Mouse (Mus musculus) kidney, postnatal 36 days (tissue): ENCODE measurements around the gene Slc10a3.
A peak's percentile ranks its signal among the peaks of the same experiment; 100 is the strongest.
"Not testable (repeated sequence)": the region's sequence is repeated elsewhere in the genome, so short reads cannot be mapped to it uniquely, and the experiment has no call there.

Source experiments
- DNase-seq, 2 experiments: peaks; one replicate each; pipeline ENCODE4 v3.0.0; 2021 to 2022; ENCODE audit warnings: mixed read lengths in 2 of 2

Gene Slc10a3

GRCm38 (mm10) chrX:74372888-74373549 lies at the start of gene Slc10a3, which contains the start of gene Ubl4a:
Gene Slc10a3, minus strand, starts transcription at chrX:74373349.
Gene Ubl4a, minus strand, starts transcription at chrX:74373218.
- peak; percentile 93 to 94 for DNase-seq

- peak; percentile 63 to 73 for DNase-seq
Measured at GRCm38 (mm10) chrX:74413377-74413776, 40.2 kb upstream of the Slc10a3 start.

GRCm38 (mm10) chrX:74408340-74408739 lies 35.2 kb upstream of the Slc10a3 start:
- no peak for DNase-seq

DNA sequence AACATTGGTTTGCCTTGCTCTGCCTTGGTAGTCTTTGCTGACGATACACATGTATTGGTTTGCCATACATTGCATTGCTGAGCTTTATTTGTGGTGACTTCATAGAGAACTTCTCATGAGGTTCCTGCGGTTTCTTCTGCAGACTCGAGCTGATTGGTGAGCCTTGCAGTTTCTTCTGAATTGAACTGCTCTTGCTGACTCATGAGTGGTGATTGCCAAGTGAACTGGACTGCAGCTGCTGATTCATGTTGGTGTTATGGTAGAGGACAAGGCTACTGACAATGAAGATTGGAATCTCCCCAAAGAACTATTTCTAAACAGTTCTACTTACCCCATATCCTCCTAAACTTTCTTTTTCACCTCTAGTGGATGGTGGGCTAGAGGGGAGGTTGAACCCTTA lies 27.0 kb upstream of the Slc10a3 start:
- no peak for DNase-seq

DNA sequence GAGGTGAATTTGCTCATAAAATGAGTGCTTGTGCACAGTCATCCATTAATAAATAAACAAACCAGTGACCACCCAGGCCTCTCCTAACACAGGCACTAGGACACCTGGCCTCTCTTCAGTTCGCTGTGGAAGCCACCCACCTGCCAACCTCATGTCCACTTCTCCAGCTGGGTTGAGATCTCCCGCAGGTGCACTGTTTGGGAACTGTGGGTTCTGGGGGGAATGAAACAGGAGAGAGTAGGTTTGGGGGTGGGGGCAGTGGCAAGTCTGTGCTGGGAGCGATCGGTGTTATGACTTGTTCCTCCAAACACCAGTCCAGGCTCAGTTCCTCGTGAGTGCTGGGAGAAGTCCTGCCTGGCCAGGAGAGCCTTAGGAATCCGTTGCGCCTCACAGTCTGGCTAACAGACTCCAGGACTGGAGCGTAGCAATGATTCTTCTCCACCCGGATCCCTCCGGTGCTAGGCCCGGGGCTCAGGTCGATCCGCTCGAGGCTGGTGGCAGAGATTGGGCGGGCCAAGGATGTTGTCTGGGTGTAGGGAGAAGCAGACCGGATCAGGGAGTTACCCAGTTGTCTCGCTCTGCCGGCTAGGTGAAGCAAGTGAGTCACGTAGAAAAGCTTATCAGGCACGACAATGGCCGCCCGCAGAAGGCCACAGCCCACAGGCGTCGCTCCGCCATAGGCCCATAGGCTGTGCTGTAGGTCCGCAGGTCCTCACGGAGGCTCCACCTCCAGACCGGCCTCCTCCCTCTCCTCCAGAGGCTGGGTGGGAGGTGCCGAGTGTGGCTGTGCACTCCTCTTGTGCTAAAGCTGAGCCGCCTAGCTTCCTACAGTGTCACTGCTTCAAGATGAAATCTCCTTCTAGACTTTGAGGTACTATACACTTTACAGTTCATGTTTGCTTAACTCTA lies 19.6 kb upstream of the Slc10a3 start, which contains the start of the genes Fam3a and Ikbkg:
Gene Fam3a, minus strand, starts transcription at position 738 of the 909 bp plus-strand sequence.
Gene Ikbkg, plus strand, starts transcription at position 756 of the 909 bp plus-strand sequence.
- DNase-seq, result peak; percentile 85 to 90

DNA sequence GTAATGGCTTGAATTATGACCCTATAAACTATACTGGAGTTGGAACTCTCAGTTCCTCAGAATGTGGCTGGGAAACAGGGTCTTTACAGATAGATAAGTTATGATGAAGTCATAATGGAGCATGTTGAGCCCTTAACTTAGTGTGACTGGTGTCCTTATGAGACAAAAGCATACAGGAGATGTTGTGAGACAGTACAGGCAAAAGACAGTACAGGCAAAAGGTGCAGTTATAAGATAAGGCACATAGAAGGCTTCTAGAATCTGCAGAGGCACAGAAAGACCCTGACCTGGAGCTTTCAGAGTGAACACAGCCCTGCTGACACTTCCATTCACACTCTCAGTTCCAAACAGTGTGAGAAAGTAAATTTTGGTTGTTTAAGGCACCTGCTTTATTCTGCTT lies 15.0 kb upstream of the Slc10a3 start:
- DNase-seq, result no peak

GRCm38 (mm10) chrX:74384451-74384850 lies 11.3 kb upstream of the Slc10a3 start:
- no peak for DNase-seq

DNA sequence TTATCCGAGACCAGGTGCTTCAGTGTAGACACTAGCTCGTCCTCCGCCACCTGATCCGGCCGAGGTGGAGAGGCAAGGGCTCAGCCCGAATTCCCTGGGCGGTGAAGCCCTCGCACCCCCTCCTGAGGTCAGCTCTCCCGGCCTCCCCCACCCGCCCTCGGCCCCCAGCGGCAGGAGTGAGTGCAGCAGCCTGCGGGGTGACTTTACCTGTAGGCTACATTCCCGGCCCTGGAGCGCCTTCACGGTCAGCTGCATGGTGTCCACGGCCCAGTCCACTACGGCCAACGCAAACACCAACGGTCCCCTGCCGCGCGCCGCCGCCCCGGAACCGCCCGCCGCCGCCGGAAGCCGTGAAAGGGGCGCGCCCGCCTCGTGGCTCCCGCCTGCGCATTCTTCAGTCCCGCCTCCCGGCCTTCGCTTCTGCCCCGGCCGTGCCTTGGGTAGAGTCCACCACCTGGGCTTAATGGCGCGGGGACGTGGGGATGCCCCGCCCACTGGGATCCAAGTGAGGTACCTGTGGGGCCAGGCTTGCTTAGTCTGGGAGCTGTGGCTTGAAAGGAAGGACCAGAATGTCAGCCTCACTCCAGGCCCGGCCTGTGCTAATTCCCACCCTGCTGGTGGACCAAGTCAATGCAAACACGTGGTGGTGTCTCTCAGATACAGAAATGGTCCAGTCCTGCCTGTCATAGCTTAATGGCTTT lies 4.8 kb downstream of the Slc10a3 start:
- peak; percentile 83 to 88 for DNase-seq

DNA sequence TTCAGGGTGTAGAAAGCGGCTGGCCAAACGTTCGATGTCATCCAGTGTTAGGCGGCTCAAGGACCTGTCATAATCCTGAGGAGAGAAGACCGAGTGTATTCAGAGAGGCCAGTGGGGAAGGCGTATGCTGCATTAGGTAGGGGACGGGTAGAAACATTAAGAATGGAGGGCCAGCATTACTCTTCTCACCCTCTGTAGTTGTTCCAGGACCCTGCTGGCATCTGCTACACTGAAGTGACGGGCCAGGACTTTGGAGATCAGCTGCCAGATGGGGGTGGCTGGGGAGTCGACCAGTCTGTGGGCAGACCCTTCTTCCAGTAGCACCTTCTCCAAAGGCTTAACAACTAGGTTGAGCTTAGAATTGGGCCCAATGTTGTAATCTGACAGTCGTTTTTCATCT lies 5.6 kb downstream of the Slc10a3 start:
- DNase-seq, result no peak

- DNase-seq, result peak; percentile 30 to 44
Measured at GRCm38 (mm10) chrX:74359171-74359570, 14.0 kb downstream of the Slc10a3 start.

DNA sequence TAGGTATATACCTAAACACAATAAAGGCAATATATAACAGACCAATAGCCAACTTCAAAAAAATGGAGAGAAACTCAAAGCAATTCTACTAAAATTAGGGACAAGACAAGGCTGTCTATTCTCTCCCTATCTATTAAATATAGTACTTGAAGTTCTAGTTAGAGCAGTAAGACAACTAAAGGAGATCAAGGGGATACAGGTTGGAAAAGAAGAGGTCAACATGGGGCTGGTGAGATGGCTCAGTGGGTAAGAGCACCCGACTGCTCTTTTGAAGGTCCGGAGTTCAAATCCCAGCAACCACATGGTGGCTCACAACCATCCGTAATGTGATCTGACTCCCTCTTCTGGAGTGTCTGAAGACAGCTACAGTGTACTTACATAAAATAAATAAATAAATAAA lies 16.1 kb downstream of the Slc10a3 start:
- not testable (repeated sequence) for DNase-seq

DNA sequence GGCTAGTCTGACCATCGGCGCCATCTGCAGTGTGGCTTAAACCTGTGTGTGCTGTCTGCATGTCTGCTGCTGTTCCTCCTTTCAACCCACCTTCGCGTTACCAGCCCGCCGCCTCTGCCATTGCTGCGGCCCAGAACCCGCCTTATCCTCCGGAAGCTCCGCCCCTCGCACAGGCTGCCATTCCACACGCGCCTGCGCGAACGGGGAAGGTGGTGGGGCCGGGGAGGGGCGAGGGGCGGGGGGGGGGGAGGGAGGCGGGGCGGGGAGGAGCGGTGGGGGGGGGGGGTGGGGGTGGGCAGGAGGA lies 19.7 kb downstream of the Slc10a3 start, which contains the start of gene Lage3:
Gene Lage3, minus strand, starts transcription at position 152 of the 304 bp plus-strand sequence.
- peak; percentile 84 to 90 for DNase-seq

GRCm38 (mm10) chrX:74352645-74353466 lies 20.3 kb downstream of the Slc10a3 start:
- no peak for DNase-seq

- no peak for DNase-seq
Measured at GRCm38 (mm10) chrX:74330166-74330930, 42.8 kb downstream of the Slc10a3 start.

GRCm38 (mm10) chrX:74329215-74329671 lies 43.9 kb downstream of the Slc10a3 start:
- no peak for DNase-seq

GRCm38 (mm10) chrX:74328725-74329161 lies 44.4 kb downstream of the Slc10a3 start, which contains the start of gene Plxna3:
Gene Plxna3, plus strand, starts transcription at chrX:74329066.
- DNase-seq, result peak; percentile 67 to 78
